Mouse (Mus musculus) adrenal gland, postnatal 14 days (tissue): ENCODE data around the gene Bend5. TPM values are rescaled to one million over a fixed set of nuclear protein-coding genes. Genes with fewer than 3 reads are reported as not detected.

Experiments used
- DNase-seq: peaks from one replicate; pipeline ENCODE4 v3.0.0; 2021; ENCODE audit warnings: mixed read lengths
- total RNA-seq: library from RNA; stranded (reverse); gene quantifications from 2 replicates; pipeline ENCODE4 v1.2.3, GENCODE M21; 2021

Gene Bend5
- total RNA-seq, 1 experiment from 2014 or later, result 11.0 TPM

DNA sequence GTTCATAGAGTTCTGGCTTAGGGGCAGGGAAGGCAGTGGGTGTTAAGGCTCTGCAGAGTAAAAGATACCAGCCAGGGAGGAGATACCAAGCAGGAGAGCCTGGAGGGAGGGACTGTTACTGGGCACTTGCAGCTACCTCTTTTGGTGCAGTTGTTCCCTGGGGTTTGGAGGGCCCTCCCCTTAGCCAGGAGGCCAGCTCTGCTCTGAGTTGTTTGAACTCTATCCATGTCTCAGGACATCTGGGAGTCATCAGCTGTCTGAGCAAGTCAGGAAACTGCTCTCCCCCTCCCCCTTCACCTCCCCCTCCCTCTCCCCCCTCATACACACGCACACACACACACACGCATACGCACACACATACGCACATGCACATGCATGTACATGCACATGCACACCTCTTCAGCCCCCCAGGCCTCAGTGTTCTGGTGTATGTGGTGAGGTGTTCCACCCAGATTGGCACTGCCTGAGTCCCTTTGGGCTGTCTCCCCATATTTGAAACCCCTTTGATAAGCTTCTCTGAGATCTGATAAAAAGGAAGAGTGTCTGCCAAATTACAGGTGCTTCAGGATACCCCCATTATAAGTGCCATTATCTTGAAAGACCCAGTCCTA lies 72.5 kb downstream of the Bend5 start:
- no peak for DNase-seq

GRCm38 (mm10) chr4:111493750-111494404 lies 79.1 kb downstream of the Bend5 start:
- peak; percentile 64 for DNase-seq

- DNase-seq, result peak; percentile 82
These were observed 81.1 kb downstream of the Bend5 start for GRCm38 (mm10) chr4:111495949-111496348.

DNA sequence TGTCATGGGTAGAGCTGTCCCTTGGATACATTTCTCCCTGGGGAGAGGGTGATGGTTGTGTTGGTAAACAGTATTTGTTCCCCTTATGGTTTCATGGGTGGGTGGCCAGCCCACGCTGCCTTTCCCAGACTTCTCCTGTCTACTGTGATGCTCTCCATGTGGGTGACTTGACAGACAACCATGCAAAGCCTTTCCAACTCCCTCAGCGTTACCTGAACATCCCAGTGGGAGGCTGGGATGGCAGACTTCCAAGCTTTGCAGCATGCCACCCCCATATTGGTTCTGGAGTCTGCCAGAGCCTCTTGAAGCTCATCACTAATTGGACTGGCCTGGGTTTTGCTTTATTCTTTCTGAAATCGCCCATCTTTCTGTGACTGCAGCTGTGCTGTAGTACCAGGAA lies 83.9 kb downstream of the Bend5 start:
- DNase-seq, result peak; percentile 11

DNA sequence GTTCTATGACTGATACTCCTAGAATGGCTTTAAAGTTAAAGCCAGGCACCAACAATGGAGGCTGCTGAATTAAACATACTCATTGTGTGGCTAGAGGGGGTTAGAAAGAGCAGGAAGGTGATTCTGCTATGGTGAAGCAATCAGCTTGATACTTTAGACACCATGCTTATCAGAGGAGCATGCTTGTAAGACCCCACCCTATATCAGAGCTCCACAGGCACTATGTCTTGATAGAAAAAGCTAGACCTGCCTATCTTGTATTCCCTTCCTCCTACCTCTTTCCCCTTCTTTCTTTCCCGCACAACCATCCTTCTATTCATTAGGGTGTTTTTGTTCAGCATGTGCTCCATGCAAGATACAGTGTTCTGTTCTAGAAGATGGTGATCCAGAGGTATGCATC lies 86.6 kb downstream of the Bend5 start:
- no peak for DNase-seq

- no peak for DNase-seq
These were observed 88.3 kb downstream of the Bend5 start for GRCm38 (mm10) chr4:111502965-111503727.

DNA sequence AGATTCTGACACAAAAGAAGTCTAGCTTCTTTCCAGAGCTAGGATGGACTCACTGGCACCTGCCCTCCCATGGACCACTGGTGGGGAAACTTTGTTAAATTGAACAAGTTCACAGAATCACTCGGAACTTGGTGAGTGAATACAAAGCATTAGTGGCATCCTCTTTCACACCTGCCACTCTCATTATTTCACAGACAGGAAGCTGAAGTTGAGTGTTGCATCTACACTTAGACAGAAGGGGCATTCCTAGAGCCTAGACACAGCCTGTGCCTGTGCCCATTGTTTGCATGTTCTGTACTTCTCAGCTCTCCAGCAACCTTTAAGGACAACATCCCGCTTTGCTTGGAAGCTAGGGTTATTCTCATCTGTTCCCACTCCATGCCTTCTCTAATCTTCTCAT lies 90.1 kb downstream of the Bend5 start:
- no peak for DNase-seq
